12 mouse cellular contexts compared by ENCODE assay signal in genomic region chr5:66703317-66704004, GRCm38 (mm10). TPM values are rescaled to one million over a fixed set of nuclear protein-coding genes. Genes with fewer than 3 reads are reported as not detected.
DNase-seq lines count a peak whose midpoint lies in the region; ATAC-seq and TF ChIP-seq lines count a peak whose summit lies in the region.
"Had no signal": no experiment of that assay in that cellular context is flagged by ENCODE, and none has a peak within 500 bp of the region (broad histone marks: within the 10 kb centered on the region; RNA-seq: fewer than 3 reads in every experiment).

No protein-coding gene starts in this region.

- WGBS in lung, embryonic 14.5 days, result 10% methylated on average over 10 of the region's 10 CpGs
- WGBS in heart, embryonic 12.5 days, result 4% methylated on average over 10 of the region's 10 CpGs

- TF ChIP-seq CTCF in lung, embryonic 14.5 days (IDR thresholded peaks at IDR 0.05; ENCODE audit: low read depth), result 0 out of 2 replicates have a peak, but pooled peaks have one; percentile 16

- peak; percentile 81 for ATAC-seq in lung, embryonic 14.5 days (ENCODE audit: insufficient read depth)
- ATAC-seq in heart, embryonic 12.5 days (ENCODE audit: insufficient number of reproducible peaks, low FRiP score), result peak; percentile 88
- ATAC-seq: intestine, postnatal 0 days; midbrain, embryonic 16.5 days had no signal

- no peaks in the 10 kb centered on the region for H3K27me3 ChIP-seq in lung, embryonic 14.5 days (ENCODE audit: insufficient read depth, low read length)
- peaks cover 66% of the 10 kb centered on the region for H3K27me3 ChIP-seq in heart, embryonic 12.5 days (replicated peaks)
- H3K27me3 ChIP-seq: neural tube, embryonic 13.5 days had no signal

- H3K4me3 ChIP-seq in lung, embryonic 14.5 days (ENCODE audit: low read depth, low read length), result no peak overlapping the region
- H3K4me3 ChIP-seq in heart, embryonic 12.5 days, result no peak overlapping the region
- H3K4me3 ChIP-seq: neural tube, embryonic 13.5 days had no signal

- no peaks in the 10 kb centered on the region for H3K36me3 ChIP-seq in lung, embryonic 14.5 days (ENCODE audit: insufficient read depth)
- no peaks in the 10 kb centered on the region for H3K36me3 ChIP-seq in heart, embryonic 12.5 days
- H3K36me3 ChIP-seq: neural tube, embryonic 13.5 days had no signal

- H3K9me3 ChIP-seq in lung, embryonic 14.5 days (ENCODE audit: low read depth, low read length), result no peaks in the 10 kb centered on the region
- no peaks in the 10 kb centered on the region for H3K9me3 ChIP-seq in heart, embryonic 12.5 days (replicated peaks)
- H3K9me3 ChIP-seq: neural tube, embryonic 13.5 days had no signal

- peaks cover 9% of the 10 kb centered on the region; the same call in 1 of the 2 replicates for H3K4me1 ChIP-seq in lung, embryonic 14.5 days (ENCODE audit: insufficient read depth)
- H3K4me1 ChIP-seq in heart, embryonic 12.5 days (replicated peaks), result peaks cover 20% of the 10 kb centered on the region
- H3K4me1 ChIP-seq: neural tube, embryonic 13.5 days had no signal

- peak; percentile 30 for DNase-seq in embryo, embryonic 9.5 days (ENCODE audit: extremely low spot score)
- no peak for DNase-seq in embryo, embryonic 10.5 days (ENCODE audit: low spot score)
- peak; percentile 71 for DNase-seq in lung, embryonic 14.5 days
- DNase-seq in lung, postnatal 25 days (ENCODE audit: low spot score), result no peak
- DNase-seq in lung, postnatal 10 days, result peak; percentile 57
- DNase-seq in urinary bladder, postnatal 14 days (ENCODE audit: low spot score), result no peak
- DNase-seq in cerebellum, postnatal 25 days, result no peak
- DNase-seq: thymus, postnatal 14 days had no signal

- no peak overlapping the region for H3K9ac ChIP-seq in lung, embryonic 14.5 days
- no peak overlapping the region for H3K9ac ChIP-seq in heart, embryonic 12.5 days
- H3K9ac ChIP-seq: neural tube, embryonic 13.5 days had no signal

- H3K4me2 ChIP-seq in lung, embryonic 14.5 days, result 0 out of 2 replicates have a peak overlapping the region, but pooled peaks have one; percentile 4
- peak overlapping the region; percentile 51 for H3K4me2 ChIP-seq in heart, embryonic 12.5 days
- H3K4me2 ChIP-seq: neural tube, embryonic 13.5 days had no signal

- H3K27ac ChIP-seq in lung, embryonic 14.5 days (ENCODE audit: low read depth), result no peak overlapping the region
- peak overlapping the region; percentile 51 for H3K27ac ChIP-seq in heart, embryonic 12.5 days (ENCODE audit: poor library complexity, severe bottlenecking)
- H3K27ac ChIP-seq: neural tube, embryonic 13.5 days had no signal

RNA-seq across cellular contexts. Expression of gene Uchl1, which starts 27.6 kb away (rescaled TPM):
- 60.5 and 61.0 TPM in 2 replicates for polyA plus RNA-seq in lung, embryonic 14.5 days (2014; fragmentation: Nextera tagmentation; extraction: Ambion mirVana)
- polyA plus RNA-seq in heart, embryonic 12.5 days (2016; fragmentation: Nextera tagmentation; extraction: Ambion mirVana), result 128 and 129 TPM in 2 replicates

RNA-seq across cellular contexts. Expression of gene Limch1, which starts 42.2 kb away (rescaled TPM):
- 67.8 and 70.5 TPM in 2 replicates for polyA plus RNA-seq in lung, embryonic 14.5 days (2014; fragmentation: Nextera tagmentation; extraction: Ambion mirVana)
- 25.0 and 29.1 TPM in 2 replicates for polyA plus RNA-seq in heart, embryonic 12.5 days (2016; fragmentation: Nextera tagmentation; extraction: Ambion mirVana)

Comparison
In these comparisons a context has a peak if more than half of its experiments do, and no peak if none do; other contexts are left out.
1. DNase-seq: peak in embryo, embryonic 9.5 days (single experiment), lung, embryonic 14.5 days (single experiment) and lung, postnatal 10 days (single experiment); none in embryo, embryonic 10.5 days (single experiment), lung, postnatal 25 days (single experiment), urinary bladder, postnatal 14 days (single experiment) and cerebellum, postnatal 25 days (0 of 2).